Mouse (Mus musculus): ENCODE data around the gene Cep112. TPM values are rescaled to one million over a fixed set of nuclear protein-coding genes. Genes with fewer than 3 reads are reported as not detected.

Gene Cep112
- polyA plus RNA-seq (2014; fragmentation: Illumina TruSeq; extraction: RNeasy Lipid Tissue Mini Kit (QIAGEN cat#74804); ENCODE audit: low read depth, low replicate concordance) = 3.9 TPM

GRCm38 (mm10) chr11:108424889-108425591 is at the start of gene Cep112:
TSS of gene Cep112 (plus strand) at chr11:108425192.

Other genes with a start within 250 kb of the Cep112 start
- not detected for gene Apoh, start 81.8 kb upstream of the Cep112 start, polyA plus RNA-seq (2014; fragmentation: Illumina TruSeq; extraction: RNeasy Lipid Tissue Mini Kit (QIAGEN cat#74804); ENCODE audit: low read depth, low replicate concordance)
- 27.6 TPM for gene Prkca, start 81.3 kb upstream of the Cep112 start, polyA plus RNA-seq (2014; fragmentation: Illumina TruSeq; extraction: RNeasy Lipid Tissue Mini Kit (QIAGEN cat#74804); ENCODE audit: low read depth, low replicate concordance)